Mouse (Mus musculus) gonadal fat pad, adult 2 months (tissue): Measurements from ENCODE around the gene Cyfip1. TPM values are rescaled to one million over a fixed set of nuclear protein-coding genes. Genes with fewer than 3 reads are reported as not detected.

Experiments used
- DNase-seq: peaks from one replicate; pipeline ENCODE4 v3.0.0-alpha.2; 2012; ENCODE audit warnings: low read depth
- polyA plus RNA-seq: library from polyadenylated mRNA; depleted of rRNA; stranded (reverse); fragments of >200 nt; gene quantifications from 2 replicates; pipeline ENCODE4 v1.2.3, GENCODE M21; 2012; rRNA removed

The Cyfip1 gene
- polyA plus RNA-seq, 1 experiment: 52.3 TPM

GRCm38 (mm10) chr7:55938341-55938740, 96.8 kb downstream of the Cyfip1 start:
- no peak for DNase-seq

GRCm38 (mm10) chr7:55956054-55956453, 114.5 kb downstream of the Cyfip1 start:
- DNase-seq: no peak

- no peak for DNase-seq
Observed at GRCm38 (mm10) chr7:55957178-55957577, 115.6 kb downstream of the Cyfip1 start.

GRCm38 (mm10) chr7:55957916-55958315, 116.4 kb downstream of the Cyfip1 start:
- no peak for DNase-seq

GRCm38 (mm10) chr7:55959801-55960200, 118.3 kb downstream of the Cyfip1 start:
- DNase-seq: no peak

GRCm38 (mm10) chr7:55960506-55960905, 119.0 kb downstream of the Cyfip1 start:
- no peak for DNase-seq

- DNase-seq: peak; percentile 44
Observed at GRCm38 (mm10) chr7:55962004-55962908, 120.7 kb downstream of the Cyfip1 start, which contains the start of gene Nipa2. TSS of gene Nipa2 (minus strand) at chr7:55962476.

- no peak for DNase-seq
Observed at GRCm38 (mm10) chr7:55966866-55967460, 125.4 kb downstream of the Cyfip1 start.

- DNase-seq: no peak
Observed at GRCm38 (mm10) chr7:55968258-55968901, 126.8 kb downstream of the Cyfip1 start.

GRCm38 (mm10) chr7:55969415-55969814, 127.9 kb downstream of the Cyfip1 start:
- DNase-seq: no peak

GRCm38 (mm10) chr7:55974429-55974828, 132.9 kb downstream of the Cyfip1 start:
- no peak for DNase-seq

- no peak for DNase-seq
Observed at GRCm38 (mm10) chr7:55981511-55981910, 140.0 kb downstream of the Cyfip1 start.

Other genes with a start within 250 kb of the Cyfip1 start
- 3.4 and 3.5 TPM in 2 replicates for gene Siglech, start 73.6 kb upstream of the Cyfip1 start, polyA plus RNA-seq
- 4.6 and 5.1 TPM in 2 replicates for gene Tubgcp5, start 47.6 kb upstream of the Cyfip1 start, polyA plus RNA-seq
- 11.1 and 11.6 TPM in 2 replicates for gene Nipa2, start 120.7 kb downstream of the Cyfip1 start, polyA plus RNA-seq
- 3.7 and 4.9 TPM in 2 replicates for gene Nipa1, start 178.2 kb downstream of the Cyfip1 start, polyA plus RNA-seq
- 21.4 and 23.8 TPM in 2 replicates for gene Herc2, start 208.5 kb downstream of the Cyfip1 start, polyA plus RNA-seq